Mouse (Mus musculus) erythroid progenitor cell, adult 5-6 weeks (primary cell): ENCODE data around the gene Adgrv1. TPM values are rescaled to one million over a fixed set of nuclear protein-coding genes. Genes with fewer than 3 reads are reported as not detected.

Source experiments
- ATAC-seq: replicated peaks from 2 replicates; pipeline ENCODE4 v1.8.0; 2016; ENCODE audit warnings: moderate number of reproducible peaks, mild to moderate bottlenecking, moderate TSS enrichment, inconsistent platforms; ENCODE audit not compliant: poor library complexity, low FRiP score, severe bottlenecking
- total RNA-seq, 2 experiments: library from RNA; stranded (forward) in 1 of 2; stranded (reverse) in 1 of 2; fragments of 150-400 nt in 1 of 2; fragments of 186-747, 209-891 nt in 1 of 2; gene quantifications; 2 replicates each; pipeline versions ENCODE4 v1.2.3 to v1.2.4; 2015 to 2017; ENCODE audit warnings: low replicate concordance in 2 of 2

The Adgrv1 gene
- total RNA-seq, 2 experiments from 2014 or later: not detected

DNA sequence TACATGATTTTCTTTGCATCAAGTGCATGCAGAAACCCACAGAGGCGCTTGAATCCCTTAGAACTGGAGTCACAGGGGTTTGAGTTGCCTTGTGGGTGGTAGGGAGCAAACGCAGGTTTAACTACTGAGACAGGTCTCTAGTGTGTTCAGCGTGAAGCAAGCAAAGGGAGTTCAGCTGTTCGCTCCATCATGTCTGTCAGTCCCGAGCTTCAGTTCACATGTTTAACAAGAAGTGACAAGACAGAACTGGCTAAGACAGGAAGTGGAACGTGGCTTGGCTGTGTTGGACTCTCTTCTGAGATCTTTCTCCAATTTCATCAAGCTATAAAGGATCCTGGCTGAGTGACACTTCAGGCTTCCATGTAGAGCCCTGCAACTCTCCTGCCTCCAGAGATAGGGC is 523.3 kb downstream of the Adgrv1 start:
- ATAC-seq: no peak

DNA sequence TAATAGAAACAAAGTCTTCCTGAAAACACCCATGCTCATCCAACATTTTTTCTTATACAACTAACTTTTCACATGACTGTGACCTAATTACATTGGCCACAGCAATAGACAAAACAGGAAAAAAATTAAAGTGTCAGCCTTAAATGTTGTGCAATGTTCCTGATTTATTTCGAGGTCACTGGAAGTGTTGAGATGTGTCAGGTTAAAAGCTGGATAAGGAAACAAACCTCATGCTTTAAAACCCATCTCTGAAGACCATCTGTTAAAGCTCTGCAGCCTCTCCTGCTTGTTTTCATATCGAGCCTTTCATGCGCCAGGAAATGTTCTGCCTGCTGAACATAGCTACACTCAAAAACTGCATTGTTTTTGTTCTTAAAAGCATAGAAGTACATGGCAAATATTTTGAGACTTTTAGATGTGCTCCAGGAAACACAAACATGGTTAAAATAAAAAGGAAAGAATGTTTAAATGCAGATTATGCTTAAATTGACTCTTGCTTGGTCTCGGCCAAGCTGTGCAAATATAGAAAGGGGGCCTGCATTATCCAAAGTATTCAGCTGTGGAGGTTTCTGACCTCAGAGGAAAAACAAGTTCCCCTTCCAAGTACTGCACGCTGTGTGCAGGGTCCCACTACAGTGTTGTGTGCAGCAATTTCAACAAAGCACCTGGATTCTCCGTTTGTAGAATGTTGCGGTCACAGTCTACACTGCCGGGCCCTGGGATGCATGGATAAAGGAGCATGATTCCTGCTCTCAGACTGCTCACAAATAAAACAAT is 524.2 kb downstream of the Adgrv1 start:
- no peak for ATAC-seq

DNA sequence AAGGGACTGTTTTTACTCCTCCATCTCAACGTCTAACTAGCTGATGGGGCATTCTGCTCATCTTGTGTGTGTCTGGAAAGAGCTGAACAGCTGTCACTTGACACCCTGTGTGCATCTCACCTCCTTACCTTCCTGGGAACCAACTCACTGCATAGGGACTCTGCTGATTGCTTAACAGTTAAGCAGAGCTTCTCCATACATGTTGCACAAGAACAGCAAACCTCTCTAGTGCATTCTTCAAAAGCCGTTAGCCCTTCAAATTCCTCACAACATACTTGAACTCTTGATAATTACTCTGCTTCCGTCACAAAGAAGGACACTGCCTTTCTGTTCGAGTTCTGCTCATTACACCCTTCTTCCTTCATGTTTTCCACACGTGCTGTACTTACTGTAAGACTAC is 525.5 kb downstream of the Adgrv1 start:
- ATAC-seq: no peak

DNA sequence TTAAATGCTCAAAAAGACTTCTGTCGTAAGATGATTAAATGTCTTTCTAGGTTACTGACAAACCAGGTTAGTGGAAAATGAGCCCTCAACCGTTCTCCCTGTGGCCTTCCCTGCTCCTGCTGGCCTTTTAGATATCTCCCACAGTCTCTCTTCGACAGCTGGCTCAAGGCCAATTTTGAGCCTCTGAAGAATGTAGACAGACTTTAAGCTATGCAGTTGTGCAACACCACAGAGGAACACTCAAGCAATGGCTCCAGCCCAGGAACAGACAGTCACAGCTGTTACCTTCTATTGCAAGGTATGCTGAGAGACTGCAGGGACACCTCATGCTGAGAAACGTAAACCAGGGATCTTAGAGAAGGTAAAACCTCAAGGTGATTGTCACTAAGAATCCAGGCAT is 529.2 kb downstream of the Adgrv1 start:
- no peak for ATAC-seq

DNA sequence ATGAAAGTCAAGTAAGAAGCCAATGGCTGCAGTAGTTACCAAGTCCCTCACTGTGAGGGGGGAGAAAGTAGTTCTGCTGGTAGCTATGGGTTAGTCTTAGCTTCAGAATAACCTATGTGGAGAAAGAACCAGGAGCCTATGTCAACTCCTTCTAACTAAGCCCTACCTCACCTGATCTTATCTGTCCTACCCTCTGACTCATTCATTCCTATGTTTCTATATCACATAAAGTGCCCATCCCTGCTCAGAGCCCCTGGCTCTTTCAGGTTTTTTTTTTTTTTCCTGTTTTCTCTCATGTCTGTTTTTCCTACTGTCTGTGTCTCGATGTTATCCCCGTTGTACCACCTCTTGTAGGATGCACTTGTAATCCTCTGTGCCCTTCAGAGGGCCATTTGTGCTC is 536.5 kb downstream of the Adgrv1 start:
- ATAC-seq: no peak

DNA sequence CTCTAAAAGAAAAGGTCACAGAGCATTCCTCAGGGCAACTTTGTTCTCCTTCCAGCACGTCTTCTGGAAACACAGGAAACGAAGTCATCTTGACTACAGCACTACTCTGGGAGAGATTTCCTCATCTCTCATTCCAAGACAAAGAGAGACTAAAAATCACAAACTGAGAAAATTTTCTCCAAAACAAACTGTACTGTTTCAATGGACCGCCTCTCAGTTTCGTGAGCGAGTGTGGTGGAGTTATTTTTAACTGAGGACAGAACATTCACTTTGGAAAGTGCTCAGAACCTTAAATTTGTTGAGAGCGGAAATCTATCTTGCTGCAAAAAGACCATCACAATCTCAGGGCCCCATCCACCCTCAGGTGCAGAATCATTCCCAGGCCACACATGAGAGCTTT is 538.4 kb downstream of the Adgrv1 start:
- ATAC-seq: no peak

DNA sequence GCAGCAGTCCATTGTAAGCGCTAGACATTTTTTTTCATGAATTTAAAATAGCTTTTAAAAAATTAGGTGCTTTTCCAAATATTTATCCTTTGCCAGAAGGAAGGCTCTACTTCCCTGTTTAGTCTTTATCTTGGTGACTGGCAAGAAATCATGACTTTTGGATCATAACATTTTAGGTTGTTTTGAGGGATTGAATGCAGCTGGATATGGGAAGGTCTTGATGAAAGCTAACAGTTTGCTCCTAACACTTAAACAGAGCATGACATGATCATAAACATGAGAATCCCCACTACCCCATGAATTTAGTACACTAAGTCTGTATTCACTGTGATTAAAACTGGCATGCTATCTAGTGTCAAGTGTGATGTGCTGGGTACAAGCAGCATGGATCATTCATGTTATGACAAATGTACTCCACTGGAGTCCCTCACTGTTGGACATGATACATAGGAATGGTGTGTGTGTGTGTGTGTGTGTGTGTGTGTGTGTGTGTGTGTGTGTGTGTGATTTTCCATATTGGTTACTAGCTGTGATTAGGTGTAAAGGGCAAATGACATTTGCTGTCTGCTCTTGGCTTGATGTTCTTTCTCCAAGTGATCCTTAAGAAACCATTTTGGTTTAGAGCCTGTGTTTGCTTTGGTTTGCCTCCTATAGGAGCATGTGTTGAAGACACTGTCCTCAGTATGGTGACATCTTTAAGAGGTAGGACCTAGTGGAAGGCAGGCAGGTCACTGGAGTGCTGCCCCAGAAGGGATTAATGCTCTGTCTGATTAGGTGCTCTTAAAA is 542.7 kb downstream of the Adgrv1 start:
- ATAC-seq: no peak

DNA sequence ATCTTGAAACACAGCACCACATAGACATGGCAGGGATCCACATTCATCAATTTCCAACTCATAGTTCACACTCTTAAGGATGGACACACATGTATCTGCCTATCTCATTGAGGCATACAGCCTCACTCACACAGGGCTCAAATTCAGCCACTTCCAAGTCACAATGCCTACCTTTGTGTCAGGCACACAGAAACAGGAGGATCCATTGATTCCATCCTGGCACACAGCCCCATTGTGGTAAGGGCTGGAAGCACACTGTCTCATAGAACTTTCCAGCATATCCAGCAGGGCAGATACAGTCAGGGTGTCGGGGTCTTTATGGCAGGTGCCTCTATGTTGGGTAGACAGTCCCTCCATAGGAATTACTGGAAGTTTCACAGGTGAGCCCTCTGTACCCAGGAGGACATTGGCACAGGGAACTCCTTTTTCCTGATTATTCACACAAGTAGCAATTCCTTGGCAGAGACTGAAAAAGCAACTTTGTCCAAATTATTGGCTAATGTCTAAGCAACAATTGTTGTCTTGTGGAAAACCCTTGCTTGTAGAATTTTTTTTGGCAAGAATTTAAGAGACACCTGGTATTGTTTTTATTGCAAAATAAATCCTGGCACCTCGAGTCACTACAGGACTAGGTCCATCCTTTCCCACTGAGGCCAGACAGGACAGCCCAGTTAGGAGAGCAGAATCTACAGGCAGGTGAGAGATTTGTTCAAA is 545.8 kb downstream of the Adgrv1 start:
- no peak for ATAC-seq

DNA sequence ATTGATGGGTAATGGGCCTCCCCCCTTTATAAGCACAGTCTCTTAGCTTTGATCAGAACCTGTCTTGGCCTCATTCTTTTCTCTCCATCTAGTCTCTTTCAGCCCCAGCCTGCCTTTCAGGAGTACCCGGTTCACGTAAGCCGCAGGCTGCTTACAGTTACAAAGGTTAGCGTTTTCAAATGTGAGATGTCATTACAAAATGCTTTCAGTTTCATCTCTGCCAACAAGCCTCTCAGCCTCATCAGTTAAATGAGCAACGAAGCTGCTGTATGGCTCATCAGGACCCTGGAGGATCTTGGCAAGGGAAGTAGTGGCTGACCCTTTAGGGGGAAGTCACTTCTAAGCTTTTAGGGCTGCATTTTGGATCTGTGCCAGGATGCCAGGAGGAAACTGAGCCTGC is 560.7 kb downstream of the Adgrv1 start:
- no peak for ATAC-seq

DNA sequence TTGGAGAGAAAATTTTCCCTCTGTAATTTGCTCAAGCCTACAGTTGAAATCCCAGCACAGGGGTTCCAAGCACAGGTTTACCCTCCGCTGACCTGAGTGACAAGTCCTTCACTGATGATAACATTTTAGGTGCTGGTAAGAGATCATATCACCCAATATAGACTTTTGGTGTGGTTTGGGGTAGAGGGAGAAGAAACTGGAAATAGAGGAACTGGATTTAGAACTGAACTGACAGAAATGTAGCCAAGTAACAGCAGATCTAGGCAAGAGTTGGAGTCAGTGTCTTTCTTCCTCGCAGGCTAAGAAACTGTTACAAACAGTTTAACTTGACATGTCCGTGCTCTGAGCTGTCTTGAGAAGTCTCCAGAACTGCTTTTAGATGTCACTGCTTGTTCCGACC is 581.5 kb downstream of the Adgrv1 start:
- no peak for ATAC-seq

DNA sequence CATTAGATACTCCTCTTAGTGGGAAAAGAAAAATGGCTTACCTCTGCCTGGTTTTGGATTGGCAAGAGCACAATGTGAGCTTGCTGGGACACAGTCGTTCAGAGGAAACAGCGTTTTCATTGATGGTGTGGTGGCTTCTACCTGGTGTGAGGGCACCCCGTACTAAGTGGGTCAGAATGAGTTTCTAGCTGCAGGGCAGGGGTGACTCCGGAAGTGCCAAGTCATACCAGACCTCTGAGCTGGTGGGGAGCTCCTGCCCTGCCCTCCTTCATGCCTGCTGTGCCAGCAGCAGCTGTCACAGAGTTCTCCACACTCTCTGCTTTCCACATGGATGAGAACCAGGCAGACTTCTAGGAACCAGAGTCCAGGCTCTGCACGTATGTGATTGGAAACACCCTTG is 582.0 kb downstream of the Adgrv1 start:
- ATAC-seq: no peak

DNA sequence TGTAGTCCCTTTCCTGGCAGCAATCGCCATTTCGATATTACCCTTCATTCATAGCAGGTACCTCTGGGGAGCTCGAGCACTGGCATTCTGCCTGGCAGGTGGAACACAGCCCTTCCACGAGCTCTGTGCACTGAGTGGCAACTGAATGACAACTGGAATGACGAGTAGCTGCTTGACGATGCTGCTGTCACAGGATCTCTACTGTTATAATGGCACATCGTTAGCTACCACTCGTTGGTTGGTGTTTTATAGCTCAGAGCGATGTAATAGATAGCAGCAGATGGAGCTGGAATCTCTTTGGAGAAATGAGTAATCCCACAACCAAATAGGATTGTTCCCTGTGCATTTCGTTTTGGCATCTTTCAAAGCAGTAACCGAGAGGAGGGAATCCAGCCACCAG is 587.6 kb downstream of the Adgrv1 start:
- ATAC-seq: no peak

Other genes starting within 250 kb of the Adgrv1 start
- 28.1 and 59.9 TPM in 2 replicates for gene Lysmd3, start 24.5 kb upstream of the Adgrv1 start, total RNA-seq (2015; ENCODE audit: low replicate concordance)
- 42.2 and 44.3 TPM in 2 replicates for gene Lysmd3, start 24.5 kb upstream of the Adgrv1 start, total RNA-seq (2017; ENCODE audit: low replicate concordance)
- 3.4 and 10.8 TPM in 2 replicates for gene Polr3g, start 77.9 kb upstream of the Adgrv1 start, total RNA-seq (2015; ENCODE audit: low replicate concordance)
- gene Polr3g, start 77.9 kb upstream of the Adgrv1 start, total RNA-seq (2017; ENCODE audit: low replicate concordance): 1.4 and 1.9 TPM in 2 replicates
- 2.1 TPM in 1 of 2 replicates, not detected in the other for gene Mblac2, start 78.2 kb upstream of the Adgrv1 start, total RNA-seq (2015; ENCODE audit: low replicate concordance)
- gene Mblac2, start 78.2 kb upstream of the Adgrv1 start, total RNA-seq (2017; ENCODE audit: low replicate concordance): not detected in 2 replicates
- 55.8 and 76.4 TPM in 2 replicates for gene Cetn3, start 149.9 kb upstream of the Adgrv1 start, total RNA-seq (2015; ENCODE audit: low replicate concordance)
- 93.9 and 162 TPM in 2 replicates for gene Cetn3, start 149.9 kb upstream of the Adgrv1 start, total RNA-seq (2017; ENCODE audit: low replicate concordance)